Mouse (Mus musculus): Measurements from ENCODE around the gene Gm49380.

The Gm49380 gene

DNA sequence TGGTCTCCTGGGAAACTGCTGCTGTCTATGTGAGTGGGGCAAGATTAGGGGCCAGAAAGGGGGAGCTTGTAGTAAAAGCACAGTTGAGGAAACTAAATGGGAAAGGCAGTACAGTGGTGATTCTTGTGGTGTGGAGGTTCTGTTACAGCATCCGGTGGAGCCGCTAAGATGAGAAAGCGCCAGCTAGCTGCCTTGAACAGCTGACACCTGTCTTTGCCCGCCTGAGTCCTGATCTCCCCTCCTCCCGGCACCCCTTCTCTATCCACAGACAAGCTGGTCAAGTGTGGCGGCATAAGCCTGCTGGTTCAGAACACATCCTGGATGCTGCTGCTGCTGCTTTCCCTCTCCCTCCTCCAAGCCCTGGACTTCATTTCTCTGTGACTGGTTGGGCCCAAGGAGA, 66.2 kb downstream of the Gm49380 start:
- DNase-seq (ENCODE audit: low spot score in 2 of 2), result no peak

DNA sequence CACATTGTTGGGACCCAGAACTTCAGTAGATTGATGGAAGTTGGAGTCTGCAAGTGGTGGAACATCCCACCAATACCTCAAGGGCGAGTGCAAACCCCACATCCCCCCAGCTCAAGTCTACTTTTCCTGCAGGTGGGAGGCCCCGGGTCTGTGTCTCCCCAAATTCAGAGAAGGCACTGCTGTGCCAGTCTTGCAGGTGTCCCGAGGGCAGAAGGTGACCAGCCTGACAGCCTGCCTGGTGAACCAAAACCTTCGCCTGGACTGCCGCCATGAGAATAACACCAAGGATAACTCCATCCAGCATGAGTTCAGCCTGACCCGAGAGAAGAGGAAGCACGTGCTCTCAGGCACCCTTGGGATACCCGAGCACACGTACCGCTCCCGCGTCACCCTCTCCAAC, 66.9 kb downstream of the Gm49380 start:
- no peak for DNase-seq (ENCODE audit: low spot score in 2 of 2)

DNA sequence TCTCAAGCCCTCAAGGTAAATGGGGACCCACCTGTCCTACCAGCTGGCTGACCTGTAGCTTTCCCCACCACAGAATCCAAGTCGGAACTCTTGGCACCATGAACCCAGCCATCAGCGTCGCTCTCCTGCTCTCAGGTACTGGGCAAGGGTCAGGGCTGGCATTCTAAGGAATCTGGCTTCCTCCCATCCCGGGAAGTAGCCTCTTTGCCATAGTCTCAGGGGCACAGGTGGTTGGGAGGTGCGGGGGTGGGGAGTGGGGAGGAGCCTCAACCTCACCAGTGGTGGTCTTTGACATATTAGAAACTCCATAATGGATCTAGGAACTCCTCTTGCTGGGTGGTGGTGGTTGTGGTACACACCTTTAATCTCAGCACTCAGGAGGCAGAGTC, 67.4 kb downstream of the Gm49380 start:
- DNase-seq (ENCODE audit: low spot score in 2 of 2), result no peak

DNA sequence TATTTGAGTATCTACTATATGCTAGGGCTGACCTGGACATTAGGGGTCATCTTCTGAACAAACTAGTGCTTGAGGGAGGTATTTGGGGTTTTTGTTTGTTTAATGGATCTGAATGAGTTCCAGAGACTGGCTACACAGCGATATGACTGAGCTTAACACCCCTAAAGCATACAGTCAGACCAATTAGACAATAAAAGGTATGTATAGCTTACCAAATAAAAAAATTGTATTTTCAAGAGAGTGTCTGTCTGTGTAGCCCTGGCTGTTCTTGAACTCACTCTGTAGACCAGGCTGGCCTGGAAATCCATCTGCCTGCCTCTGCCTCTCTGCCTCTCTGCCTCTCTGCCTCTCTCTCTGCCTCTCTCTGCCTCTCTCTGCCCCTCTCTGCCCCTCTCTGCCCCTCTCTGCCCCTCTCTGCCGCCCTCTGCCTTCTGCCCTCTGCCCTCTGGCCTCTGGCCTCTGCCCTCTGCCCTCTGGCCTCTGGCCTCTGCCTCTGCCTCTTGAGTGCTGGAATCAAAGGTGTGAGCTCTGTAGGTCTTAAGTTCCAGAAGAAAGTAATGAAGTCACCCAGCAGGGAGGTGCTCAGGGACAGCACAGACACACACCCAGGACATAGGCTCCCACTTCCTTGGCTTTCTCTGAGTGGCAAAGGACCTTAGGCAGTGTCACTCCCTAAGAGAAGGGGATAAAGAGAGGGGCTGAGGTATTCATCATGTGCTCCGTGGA, 68.0 kb downstream of the Gm49380 start:
- DNase-seq (ENCODE audit: low spot score in 2 of 2), result no peak

DNA sequence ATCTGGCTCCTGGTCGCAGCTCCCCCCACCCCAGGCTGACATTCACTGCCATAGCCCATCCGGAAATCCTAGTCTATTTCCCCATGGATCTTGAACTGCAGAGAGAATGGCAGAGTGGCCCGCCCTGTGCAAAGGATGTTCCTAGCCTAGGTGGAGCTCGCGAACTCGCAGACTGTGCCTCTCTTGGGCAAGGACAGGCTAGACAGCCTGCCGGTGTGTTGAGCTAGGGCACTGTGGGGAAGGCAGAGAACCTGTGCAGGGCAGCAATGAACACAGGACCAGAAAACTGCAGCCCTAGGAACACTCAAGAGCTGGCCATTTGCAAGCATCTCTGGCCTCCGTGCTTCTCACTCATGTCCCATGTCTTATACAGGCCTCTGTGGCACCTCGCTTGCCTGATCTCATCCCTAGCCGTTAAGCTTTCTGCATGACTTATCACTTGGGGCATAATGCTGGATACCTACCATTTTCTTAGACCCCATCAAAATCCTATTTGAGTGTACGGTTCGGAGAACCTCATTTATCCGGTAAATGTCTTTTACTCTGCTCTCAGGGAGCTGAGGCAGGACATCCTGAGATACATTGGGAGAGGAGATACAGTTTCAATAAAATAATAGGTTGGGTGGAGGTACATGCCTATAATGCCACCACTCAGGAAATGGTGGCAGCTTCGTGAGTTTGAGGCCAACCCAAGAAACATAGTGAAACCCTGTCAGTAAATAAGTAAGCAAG, 68.7 kb downstream of the Gm49380 start:
- peak in 1 of 2 experiments; percentile 53 for DNase-seq (ENCODE audit: low spot score in 2 of 2)

DNA sequence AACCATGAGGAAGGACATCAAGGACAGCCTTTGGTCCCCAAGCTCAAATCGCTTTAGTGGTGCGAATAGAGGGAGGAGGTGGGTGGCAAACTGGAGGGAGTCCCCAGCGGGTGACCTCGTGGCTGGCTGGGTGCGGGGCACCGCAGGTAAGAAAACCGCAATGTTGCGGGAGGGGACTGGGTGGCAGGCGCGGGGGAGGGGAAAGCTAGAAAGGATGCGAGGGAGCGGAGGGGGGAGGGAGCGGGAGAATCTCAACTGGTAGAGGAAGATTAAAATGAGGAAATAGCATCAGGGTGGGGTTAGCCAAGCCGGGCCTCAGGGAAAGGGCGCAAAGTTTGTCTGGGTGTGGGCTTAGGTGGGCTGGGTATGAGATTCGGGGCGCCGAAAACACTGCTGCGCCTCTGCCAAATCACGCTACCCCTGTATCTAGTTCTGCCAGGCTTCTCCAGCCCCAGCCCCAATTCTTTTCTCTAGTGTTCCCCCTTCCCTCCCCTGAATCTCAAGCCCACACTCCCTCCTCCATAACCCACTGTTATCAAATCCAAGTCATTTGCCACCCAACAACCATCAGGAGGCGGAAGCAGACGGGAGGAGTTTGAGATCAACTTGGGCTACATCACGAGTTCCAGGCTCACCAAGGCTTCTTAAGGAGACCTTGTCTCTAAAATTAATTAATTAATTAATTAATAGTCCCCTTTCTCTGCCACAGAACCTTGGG, 69.4 kb downstream of the Gm49380 start:
- DNase-seq (ENCODE audit: low spot score in 2 of 2), result no peak

DNA sequence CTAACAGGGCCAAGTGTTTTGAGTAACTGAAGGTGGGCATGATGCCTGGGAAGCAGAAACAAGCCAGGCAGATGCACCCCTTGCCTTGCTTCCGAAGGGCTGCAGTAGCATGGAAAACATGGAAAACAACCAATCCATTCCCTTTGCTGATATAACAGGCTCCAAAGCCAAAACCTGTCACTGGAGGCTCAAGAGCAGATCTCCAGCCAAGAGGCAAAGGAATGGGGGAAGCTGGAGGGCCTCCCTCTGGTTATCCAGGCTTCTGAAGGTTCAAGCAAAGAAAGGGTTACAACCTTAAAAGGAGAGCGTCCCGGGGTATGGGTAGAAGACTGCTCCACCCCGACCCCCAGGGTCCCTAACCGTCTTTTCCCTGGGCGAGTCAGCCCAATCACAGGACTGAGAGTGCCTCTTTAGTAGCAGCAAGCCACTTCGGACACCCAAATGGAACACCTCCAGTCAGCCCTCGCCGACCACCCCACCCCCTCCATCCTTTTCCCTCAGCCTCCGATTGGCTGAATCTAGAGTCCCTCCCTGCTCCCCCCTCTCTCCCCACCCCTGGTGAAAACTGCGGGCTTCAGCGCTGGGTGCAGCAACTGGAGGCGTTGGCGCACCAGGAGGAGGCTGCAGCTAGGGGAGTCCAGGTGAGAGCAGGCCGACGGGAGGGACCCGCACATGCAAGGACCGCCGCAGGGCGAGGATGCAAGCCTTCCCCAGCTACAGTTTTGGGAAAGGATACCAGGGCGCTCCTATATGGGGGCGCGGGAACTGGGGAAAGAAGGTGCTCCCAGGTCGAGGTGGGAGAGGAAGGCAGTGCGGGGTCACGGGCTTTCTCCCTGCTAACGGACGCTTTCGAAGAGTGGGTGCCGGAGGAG, 70.2 kb downstream of the Gm49380 start, which contains the start of gene Thy1:
Gene Thy1 (plus strand): TSS at position 549 of the 872 bp plus-strand sequence.
- peak; percentile 74 to 82 for DNase-seq (ENCODE audit: low spot score in 2 of 2)

DNA sequence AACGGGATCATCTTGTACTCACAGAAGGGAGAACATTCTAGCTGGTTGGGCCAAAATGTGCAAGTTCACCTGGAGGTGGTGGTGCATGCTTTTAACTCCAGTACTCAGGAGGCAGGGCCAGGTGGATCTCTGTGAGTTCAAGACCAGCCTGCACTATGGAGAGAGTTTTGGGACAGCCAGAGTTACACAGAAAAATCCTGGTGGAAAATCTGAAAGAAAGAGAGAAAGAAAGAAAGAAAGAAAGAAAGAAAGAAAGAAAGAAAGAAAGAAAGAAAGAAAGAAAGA, 71.0 kb downstream of the Gm49380 start:
- DNase-seq (ENCODE audit: low spot score in 2 of 2), result no peak

DNA sequence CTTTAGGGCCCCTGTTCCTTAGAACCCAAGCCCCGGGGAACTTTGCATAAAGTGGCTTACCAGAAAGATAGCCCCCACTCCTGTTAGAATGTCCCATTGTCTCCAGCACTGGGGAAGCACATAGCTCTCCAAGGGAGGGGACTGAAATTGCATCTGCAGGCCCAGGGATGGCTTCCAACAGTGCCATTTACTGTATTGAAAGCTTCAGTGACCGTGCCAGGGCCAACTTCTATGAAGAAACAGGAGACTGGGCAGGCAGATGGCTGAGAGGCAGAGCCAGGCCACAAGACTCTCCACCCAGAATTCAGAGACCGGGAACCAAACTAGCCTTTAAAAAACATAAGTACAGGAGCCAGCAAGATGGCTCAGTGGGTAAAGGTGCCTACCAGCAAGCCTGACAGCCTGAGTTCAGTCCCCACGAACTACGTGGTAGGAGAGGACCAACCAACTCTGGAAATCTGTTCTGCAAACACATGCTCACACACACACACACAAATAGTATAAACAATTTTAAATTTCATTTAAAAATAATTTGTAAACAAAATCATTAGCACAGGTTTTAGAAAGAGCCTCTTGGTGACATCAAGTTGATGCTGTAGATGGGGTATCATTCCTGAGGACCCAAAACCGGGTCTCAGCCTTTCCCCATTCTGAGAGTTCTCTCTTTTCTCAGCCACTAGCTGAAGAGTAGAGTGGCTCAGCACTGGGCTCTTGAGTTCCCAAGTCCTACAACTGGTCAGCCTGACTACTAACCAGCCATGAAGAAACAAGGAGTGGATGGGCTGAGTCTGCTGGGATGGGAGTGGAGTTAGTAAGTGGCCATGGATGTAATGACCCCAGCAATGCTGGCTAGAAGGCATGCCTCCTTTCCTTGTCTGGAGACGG, 71.5 kb downstream of the Gm49380 start:
- no peak for DNase-seq (ENCODE audit: low spot score in 2 of 2)

DNA sequence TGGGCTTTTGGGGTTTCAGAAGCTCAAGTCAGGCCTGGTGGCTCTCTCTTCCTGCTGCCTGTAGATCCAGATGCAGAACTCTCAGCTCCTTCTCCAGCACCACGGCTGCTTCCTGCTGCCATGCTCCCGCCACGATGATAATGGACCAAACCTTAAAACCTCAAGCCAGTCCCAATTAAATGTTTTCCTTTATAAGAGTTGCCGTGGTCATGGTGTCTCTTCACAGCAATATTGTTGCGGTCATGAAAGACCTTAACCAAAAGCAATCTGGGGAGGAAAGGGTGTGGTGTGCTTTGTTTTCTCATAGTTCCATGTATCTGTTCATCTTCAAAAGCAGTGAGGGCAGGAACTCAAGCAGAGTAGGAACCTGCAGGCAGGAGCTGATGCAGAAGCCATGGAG, 76.2 kb downstream of the Gm49380 start:
- DNase-seq (ENCODE audit: low spot score in 2 of 2), result no peak

DNA sequence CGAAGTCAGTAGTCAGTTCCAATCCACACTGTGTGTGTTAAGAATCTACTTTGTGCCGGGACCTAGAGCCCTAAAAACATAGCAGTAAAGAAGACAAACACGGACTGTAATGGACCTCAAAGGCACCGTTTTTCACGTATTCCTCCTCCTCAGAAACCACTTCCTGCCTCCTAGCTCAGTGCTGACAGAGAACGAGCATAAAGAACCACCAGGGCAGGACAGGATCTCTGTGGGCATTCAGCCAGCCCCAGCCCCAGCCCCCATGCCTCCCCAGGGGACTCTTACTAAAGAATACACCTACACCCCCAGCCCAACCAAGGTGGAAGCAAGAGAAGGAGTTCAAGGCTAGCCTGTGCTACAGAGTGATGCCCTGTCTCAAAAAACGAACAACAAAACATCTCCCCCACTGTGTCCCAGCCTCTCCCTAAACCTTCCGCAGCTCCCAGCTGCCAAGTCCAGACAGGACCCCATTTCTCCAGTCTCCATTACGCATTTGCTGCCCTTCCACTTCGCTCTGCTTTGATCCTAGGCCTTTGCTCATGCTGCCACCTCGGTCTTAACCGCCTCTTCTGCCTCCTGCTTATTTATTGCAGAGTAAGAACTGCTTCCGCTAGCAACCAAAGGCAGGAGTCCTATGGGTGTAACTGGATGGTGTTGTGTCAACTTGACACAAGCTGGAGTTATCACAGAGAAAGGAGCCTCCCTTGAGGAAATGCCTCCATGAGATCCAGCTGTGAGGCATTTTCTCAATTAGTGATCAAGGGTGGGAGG, 79.2 kb downstream of the Gm49380 start:
- no peak for DNase-seq (ENCODE audit: low spot score in 2 of 2)

DNA sequence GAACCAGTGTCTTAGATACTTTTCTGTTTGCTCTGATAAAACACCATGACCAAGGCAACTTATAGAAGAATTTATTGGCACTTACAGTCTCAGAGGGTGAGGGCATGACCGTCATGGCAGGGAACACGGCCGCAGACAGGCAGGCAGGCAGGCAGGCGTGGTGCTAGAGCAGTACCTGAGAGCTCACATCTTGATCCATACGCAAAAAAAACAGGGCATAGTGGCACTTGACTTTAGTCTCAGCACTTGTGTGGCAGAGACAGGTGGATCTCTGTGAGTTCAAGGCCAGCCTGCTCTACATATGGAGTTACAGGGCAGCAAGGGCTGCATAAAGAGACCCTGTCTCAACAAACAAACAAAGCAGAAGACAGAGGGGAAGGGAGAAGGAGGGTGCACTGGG, 80.0 kb downstream of the Gm49380 start:
- DNase-seq (ENCODE audit: low spot score in 2 of 2), result no peak

DNA sequence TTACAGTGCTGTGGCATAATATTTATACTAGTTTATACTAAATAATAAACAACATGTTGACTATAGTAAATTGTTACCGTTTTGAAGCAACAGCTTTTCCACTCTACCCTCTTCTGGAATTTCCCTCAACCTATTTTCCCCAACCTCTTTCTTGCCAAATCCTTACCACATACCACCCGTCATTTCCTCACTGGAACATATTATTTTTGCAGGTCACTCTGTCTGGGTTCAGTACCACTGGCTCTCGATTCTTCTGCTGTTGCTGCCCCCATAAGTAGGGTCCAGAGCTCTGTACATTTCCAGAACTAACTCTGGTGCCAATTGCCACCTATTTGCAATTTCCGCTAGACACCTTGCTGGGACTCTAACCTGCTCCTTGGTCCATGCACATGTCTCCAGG, 81.4 kb downstream of the Gm49380 start:
- DNase-seq (ENCODE audit: low spot score in 2 of 2), result no peak

DNA sequence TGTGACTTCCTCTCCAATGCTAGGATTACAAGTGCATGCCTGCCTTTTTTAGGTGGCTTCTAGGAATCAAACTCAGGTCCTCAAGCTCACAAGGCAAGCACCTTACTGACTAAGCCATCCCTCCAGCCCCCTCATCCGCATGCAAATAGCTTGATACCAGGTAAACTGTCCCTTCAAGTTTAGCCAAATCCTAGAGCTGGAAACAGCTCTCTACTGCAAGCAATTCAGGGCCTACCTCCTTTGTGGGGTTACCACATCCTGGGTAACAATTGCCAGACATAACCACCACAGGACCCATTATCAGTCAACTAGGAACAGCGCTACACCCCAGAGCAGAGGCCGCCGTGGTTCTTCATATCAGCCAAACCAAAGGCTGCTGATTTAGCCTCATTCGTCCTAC, 82.2 kb downstream of the Gm49380 start:
- DNase-seq (ENCODE audit: low spot score in 2 of 2), result no peak

DNA sequence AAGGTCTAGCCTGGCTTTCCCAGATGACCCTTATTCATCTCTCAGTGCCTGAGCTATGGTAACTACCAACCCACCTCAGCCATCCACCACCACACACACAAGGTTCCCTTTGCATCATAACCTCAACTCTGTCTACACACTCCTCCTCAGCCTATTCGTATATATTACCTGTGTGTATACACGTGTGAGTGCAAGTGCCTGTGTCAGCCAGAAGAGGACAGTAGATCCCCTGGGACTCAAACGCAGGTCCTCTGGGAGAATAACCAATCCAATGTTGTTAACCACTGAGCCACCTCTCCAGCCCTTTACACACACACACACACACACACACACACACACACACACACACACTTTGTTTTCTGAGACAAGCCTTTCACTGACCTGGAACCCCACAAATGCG, 82.7 kb downstream of the Gm49380 start:
- DNase-seq (ENCODE audit: low spot score in 2 of 2), result no peak

DNA sequence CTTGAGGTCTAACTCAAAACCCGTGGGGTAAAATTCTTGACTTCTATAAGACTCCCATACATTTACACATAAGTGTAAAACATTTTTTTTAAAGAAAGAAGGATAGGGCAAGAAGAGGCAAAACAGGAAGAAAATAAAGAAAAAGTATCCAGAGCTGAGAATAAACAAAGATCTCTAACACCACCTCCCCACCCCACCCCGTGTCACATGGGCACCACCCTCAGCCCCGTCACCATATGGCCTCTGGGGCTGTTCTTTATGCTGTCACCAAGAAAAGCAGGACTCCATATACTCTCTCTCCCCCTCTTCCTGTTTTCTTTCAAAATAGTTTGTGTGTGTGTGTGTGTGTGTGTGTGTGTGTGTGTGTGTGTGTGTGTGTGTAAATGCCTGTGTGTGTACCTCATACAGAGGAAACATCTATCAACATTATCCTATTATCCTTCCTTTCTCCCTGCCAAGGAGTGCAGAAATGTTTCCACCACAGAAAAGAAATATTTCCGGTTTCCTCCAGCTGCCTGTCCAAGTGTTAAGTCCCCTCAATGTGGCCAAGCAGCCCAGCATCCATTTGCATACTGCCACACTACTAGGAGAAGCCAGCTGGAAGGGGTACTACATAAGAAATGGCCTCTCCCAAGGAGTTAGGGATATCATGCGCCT, 83.6 kb downstream of the Gm49380 start:
- DNase-seq (ENCODE audit: low spot score in 2 of 2), result no peak

DNA sequence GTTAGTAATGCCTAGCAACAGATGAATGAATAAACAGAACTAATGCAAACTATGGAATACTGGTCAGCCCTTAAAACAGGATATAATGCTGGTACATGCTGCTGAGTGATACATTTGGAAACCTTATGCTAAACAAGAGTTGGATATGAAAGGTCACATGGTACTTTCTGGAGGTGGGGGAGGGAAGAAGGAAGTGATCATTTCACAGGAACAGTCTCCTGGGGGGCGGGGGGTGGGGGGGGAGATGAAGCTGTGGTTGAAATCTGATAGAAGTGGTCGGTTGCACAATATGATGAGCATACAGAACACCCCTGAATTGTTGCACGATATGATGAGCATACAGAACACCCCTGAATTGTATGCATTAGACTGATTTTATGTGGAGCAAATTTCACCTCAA, 89.2 kb downstream of the Gm49380 start:
- DNase-seq (ENCODE audit: low spot score in 2 of 2), result no peak

DNA sequence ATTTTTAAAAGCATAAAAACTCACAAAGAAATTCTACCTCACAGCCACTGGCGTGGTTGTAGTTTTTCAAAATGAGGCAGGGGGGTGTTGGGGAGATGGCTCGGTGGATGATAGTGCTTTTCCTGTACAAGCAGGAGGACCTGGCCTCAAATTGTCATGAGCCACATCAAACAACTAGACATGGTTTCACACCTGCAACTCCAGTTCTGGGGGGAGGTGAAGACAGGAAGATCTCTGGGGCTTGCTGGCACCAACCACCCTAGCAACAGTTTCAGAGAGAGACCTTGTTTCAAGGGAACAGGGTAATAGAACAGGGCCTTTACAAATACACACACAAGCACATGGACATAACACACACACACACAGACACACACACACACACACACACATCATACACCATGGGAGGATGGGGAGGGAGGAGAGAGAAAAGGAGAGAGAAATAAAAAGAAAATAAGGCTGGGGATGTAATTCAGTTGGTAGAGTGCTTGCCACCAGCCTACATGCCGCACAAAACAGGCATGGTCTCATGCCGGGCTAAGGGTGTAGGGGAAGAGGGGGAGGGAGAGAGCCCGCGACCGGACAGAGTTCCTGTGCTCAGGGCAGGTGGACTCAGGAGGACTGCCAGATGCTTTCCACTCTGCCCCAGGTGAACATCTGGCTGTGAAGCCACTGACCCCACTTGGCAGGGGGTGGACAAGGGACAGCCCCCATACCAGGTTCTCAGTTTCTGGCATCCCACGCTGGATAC, 91.0 kb downstream of the Gm49380 start:
- DNase-seq (ENCODE audit: low spot score in 2 of 2), result no peak

DNA sequence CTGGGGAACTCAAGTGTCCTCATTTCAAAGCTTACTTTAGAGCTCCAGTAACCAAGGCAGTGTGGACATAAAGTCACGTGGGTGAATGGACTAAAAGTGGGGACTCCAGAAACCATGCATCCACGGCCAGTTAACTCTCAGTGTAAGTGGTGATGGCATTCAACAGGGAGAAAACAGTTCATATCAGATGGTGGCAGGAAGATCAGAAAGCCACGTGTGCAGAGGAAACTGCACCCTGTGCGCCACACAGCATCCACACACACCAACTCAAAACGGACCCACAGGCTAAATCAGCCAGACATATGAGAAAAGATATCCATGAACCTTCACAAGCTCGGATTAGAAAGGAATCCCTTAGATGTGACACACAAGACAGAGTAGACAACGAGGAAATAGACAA, 93.3 kb downstream of the Gm49380 start:
- no peak for DNase-seq (ENCODE audit: low spot score in 2 of 2)

Measured in right cerebral cortex, adult 2 months (tissue).